Mouse (Mus musculus) megakaryocyte-erythroid progenitor cell, adult 5-6 weeks (primary cell): ENCODE data around the gene Ptprk. TPM values are rescaled to one million over a fixed set of nuclear protein-coding genes. Genes with fewer than 3 reads are reported as not detected.

Experiments used
- ATAC-seq: replicated peaks from 2 replicates; pipeline ENCODE4 v1.8.0; 2016; ENCODE audit warnings: mild to moderate bottlenecking, inconsistent platforms; ENCODE audit not compliant: severe bottlenecking, poor library complexity, low FRiP score, low TSS enrichment
- total RNA-seq, 2 experiments: library from RNA; stranded (forward) in 1 of 2; stranded (reverse) in 1 of 2; fragments of 200-1000, 215-1000 nt in 1 of 2; fragments of >200 nt in 1 of 2; fragmentation: Nextera tagmentation in 1 of 2; gene quantifications; 2 replicates each; pipeline ENCODE4 v1.2.3; 2014 to 2017

Gene Ptprk
- total RNA-seq, 2 experiments from 2014 or later: 0.23 TPM; not detected in 1

GRCm38 (mm10) chr10:28251385-28251784 lies 176.8 kb downstream of the Ptprk start:
- ATAC-seq: no peak

GRCm38 (mm10) chr10:28260651-28261050 lies 186.0 kb downstream of the Ptprk start:
- no peak for ATAC-seq

GRCm38 (mm10) chr10:28262159-28262558 lies 187.5 kb downstream of the Ptprk start:
- no peak for ATAC-seq

GRCm38 (mm10) chr10:28263546-28263945 lies 188.9 kb downstream of the Ptprk start:
- ATAC-seq: no peak

GRCm38 (mm10) chr10:28270273-28270672 lies 195.7 kb downstream of the Ptprk start:
- ATAC-seq: no peak

GRCm38 (mm10) chr10:28271729-28272606 lies 197.3 kb downstream of the Ptprk start:
- no peak for ATAC-seq

- no peak for ATAC-seq
These were observed 204.1 kb downstream of the Ptprk start for GRCm38 (mm10) chr10:28278757-28279156.

GRCm38 (mm10) chr10:28297531-28297930 lies 222.9 kb downstream of the Ptprk start:
- no peak for ATAC-seq

- ATAC-seq: no peak
These were observed 224.6 kb downstream of the Ptprk start for GRCm38 (mm10) chr10:28299207-28299606.

GRCm38 (mm10) chr10:28303856-28304255 lies 229.2 kb downstream of the Ptprk start:
- ATAC-seq: no peak

- ATAC-seq: no peak
These were observed 229.8 kb downstream of the Ptprk start for GRCm38 (mm10) chr10:28304292-28304875.

GRCm38 (mm10) chr10:28306451-28307086 lies 231.9 kb downstream of the Ptprk start:
- ATAC-seq: no peak

GRCm38 (mm10) chr10:28311369-28311768 lies 236.7 kb downstream of the Ptprk start:
- ATAC-seq: no peak

- no peak for ATAC-seq
These were observed 248.4 kb downstream of the Ptprk start for GRCm38 (mm10) chr10:28322995-28323394.

GRCm38 (mm10) chr10:28335232-28335631 lies 260.6 kb downstream of the Ptprk start:
- no peak for ATAC-seq

GRCm38 (mm10) chr10:28338536-28338935 lies 263.9 kb downstream of the Ptprk start:
- ATAC-seq: no peak

GRCm38 (mm10) chr10:28345196-28345681 lies 270.6 kb downstream of the Ptprk start:
- no peak for ATAC-seq

- no peak for ATAC-seq
These were observed 290.7 kb downstream of the Ptprk start for GRCm38 (mm10) chr10:28365291-28365690.

GRCm38 (mm10) chr10:28366065-28366677 lies 291.6 kb downstream of the Ptprk start:
- no peak for ATAC-seq

- ATAC-seq: no peak
These were observed 295.2 kb downstream of the Ptprk start for GRCm38 (mm10) chr10:28369808-28370207.
